In the genomic region with DNA sequence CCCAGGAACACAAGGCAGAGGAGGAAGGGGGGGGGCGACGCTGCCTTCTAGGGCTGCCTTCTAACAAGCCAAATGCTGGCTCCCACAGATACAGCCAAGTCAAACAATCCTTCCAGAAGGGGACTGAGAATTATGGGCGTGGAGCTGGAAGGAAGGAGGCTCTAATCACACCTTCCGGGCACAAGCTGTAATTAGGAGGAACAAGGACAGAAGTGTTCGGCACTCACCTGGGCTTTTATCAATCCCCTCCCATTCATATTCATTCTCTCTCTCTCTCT, we compare ENCODE assay signal across 8 mouse cellular contexts. TPM values are rescaled to one million over a fixed set of nuclear protein-coding genes. Genes with fewer than 3 reads are reported as not detected.
DNase-seq lines count a peak whose midpoint lies in the region; ATAC-seq and TF ChIP-seq lines count a peak whose summit lies in the region.

No protein-coding gene starts in this region.

- no peaks in the 10 kb centered on the region for H3K9me3 ChIP-seq in kidney, embryonic 15.5 days (replicated peaks)
- H3K9me3 ChIP-seq in forebrain, embryonic 10.5 days: no peaks in the 10 kb centered on the region
- no peaks in the 10 kb centered on the region for H3K9me3 ChIP-seq in limb, embryonic 11.5 days (ENCODE audit: control insufficient read depth, low read length)
- no peaks in the 10 kb centered on the region for H3K9me3 ChIP-seq in midbrain, postnatal 0 days (ENCODE audit: low read length)

- 9% methylated on average over 5 of the region's 5 CpGs for WGBS in kidney, embryonic 15.5 days
- 10% methylated on average over 5 of the region's 5 CpGs for WGBS in forebrain, embryonic 10.5 days
- WGBS in limb, embryonic 11.5 days: 1% methylated on average over 5 of the region's 5 CpGs
- WGBS in midbrain, postnatal 0 days: 13% methylated on average over 5 of the region's 5 CpGs

- H3K4me1 ChIP-seq in kidney, embryonic 15.5 days: peaks cover 80% of the 10 kb centered on the region
- peaks cover 89% of the 10 kb centered on the region for H3K4me1 ChIP-seq in forebrain, embryonic 10.5 days
- peaks cover 70% of the 10 kb centered on the region for H3K4me1 ChIP-seq in limb, embryonic 11.5 days (ENCODE audit: control insufficient read depth, insufficient read depth, low read length)
- peaks cover 20% of the 10 kb centered on the region for H3K4me1 ChIP-seq in midbrain, postnatal 0 days (ENCODE audit: insufficient read depth, low read length)

- peak overlapping the region; percentile 29 for H3K9ac ChIP-seq in kidney, embryonic 15.5 days
- H3K9ac ChIP-seq in limb, embryonic 11.5 days (ENCODE audit: low read length): peak overlapping the region; percentile 24; the same call in 1 of the 2 replicates
- H3K9ac ChIP-seq in midbrain, postnatal 0 days (replicated peaks; ENCODE audit: low read length, poor library complexity, severe bottlenecking): 0 out of 2 replicates have a peak overlapping the region, but pooled peaks have one; percentile 33

- H3K36me3 ChIP-seq in kidney, embryonic 15.5 days: no peaks in the 10 kb centered on the region
- peaks cover 17% of the 10 kb centered on the region for H3K36me3 ChIP-seq in forebrain, embryonic 10.5 days (replicated peaks)
- H3K36me3 ChIP-seq in limb, embryonic 11.5 days (ENCODE audit: control insufficient read depth, insufficient read depth, low read length): no peaks in the 10 kb centered on the region
- H3K36me3 ChIP-seq in midbrain, postnatal 0 days (ENCODE audit: insufficient read depth, low read length): no peaks in the 10 kb centered on the region

- no peak for ATAC-seq in kidney, embryonic 15.5 days (replicated peaks; ENCODE audit: low FRiP score)
- no peak for ATAC-seq in limb, embryonic 11.5 days (ENCODE audit: insufficient number of reproducible peaks, low FRiP score, low TSS enrichment, low read depth)
- ATAC-seq in midbrain, postnatal 0 days (ENCODE audit: low FRiP score): no peak
- ATAC-seq in inflammation-experienced regulatory T-cells, adult 6 months: no peak

- peak overlapping the region; percentile 92 for H3K27ac ChIP-seq in kidney, embryonic 15.5 days
- peak overlapping the region; percentile 95 for H3K27ac ChIP-seq in forebrain, embryonic 10.5 days
- no peak overlapping the region for H3K27ac ChIP-seq in limb, embryonic 11.5 days (replicated peaks; ENCODE audit: low read depth, low read length)
- 0 out of 2 replicates have a peak overlapping the region, but pooled peaks have one; percentile 6 for H3K27ac ChIP-seq in midbrain, postnatal 0 days (ENCODE audit: low read depth, low read length)

- H3K27me3 ChIP-seq in kidney, embryonic 15.5 days: no peaks in the 10 kb centered on the region
- H3K27me3 ChIP-seq in forebrain, embryonic 10.5 days (ENCODE audit: poor library complexity, severe bottlenecking): no peaks in the 10 kb centered on the region
- H3K27me3 ChIP-seq in limb, embryonic 11.5 days (ENCODE audit: control insufficient read depth, insufficient read depth, low read length): no peaks in the 10 kb centered on the region
- H3K27me3 ChIP-seq in midbrain, postnatal 0 days (ENCODE audit: insufficient read depth, low read length): no peaks in the 10 kb centered on the region

- no peak for DNase-seq in kidney, postnatal 25 days
- no peak for DNase-seq in forebrain, embryonic 10.5 days (ENCODE audit: extremely low spot score, low spot score)
- no peak for DNase-seq in limb, embryonic 11.5 days (ENCODE audit: low spot score)
- DNase-seq in midbrain, postnatal 0 days (ENCODE audit: low spot score): no peak
- no peak for DNase-seq in thymus, postnatal 25 days
- no peak for DNase-seq in retina, embryonic 14.5 days (ENCODE audit: low spot score)

- no peak for TF ChIP-seq CTCF in midbrain, postnatal 0 days (IDR thresholded peaks at IDR 0.05)

- peak overlapping the region; percentile 73 for H3K4me3 ChIP-seq in kidney, embryonic 15.5 days (replicated peaks)
- H3K4me3 ChIP-seq in forebrain, embryonic 10.5 days: peak overlapping the region; percentile 68
- H3K4me3 ChIP-seq in limb, embryonic 11.5 days (ENCODE audit: low read depth, low read length): 0 out of 2 replicates have a peak overlapping the region, but pooled peaks have one; percentile 2
- H3K4me3 ChIP-seq in midbrain, postnatal 0 days (ENCODE audit: low read depth, low read length): peak overlapping the region; percentile 1; the same call in 1 of the 2 replicates

- peak overlapping the region; percentile 62 for H3K4me2 ChIP-seq in kidney, embryonic 15.5 days
- H3K4me2 ChIP-seq in limb, embryonic 11.5 days (ENCODE audit: low read depth, severe bottlenecking): peak overlapping the region; percentile 54
- peak overlapping the region; percentile 7 for H3K4me2 ChIP-seq in midbrain, postnatal 0 days (ENCODE audit: low read depth, low read length, poor library complexity, severe bottlenecking)

RNA-seq across cellular contexts. Expression of a gene that starts 53.1 kb away (rescaled TPM):
- polyA plus RNA-seq in kidney, embryonic 15.5 days (2015; fragmentation: Nextera tagmentation; extraction: Ambion mirVana): 106 and 110 TPM in 2 replicates
- polyA plus RNA-seq in forebrain, embryonic 10.5 days (2016; fragmentation: Nextera tagmentation; extraction: Ambion mirVana): 79.0 and 81.7 TPM in 2 replicates
- polyA plus RNA-seq in limb, embryonic 11.5 days (2014; fragmentation: Nextera tagmentation; extraction: Ambion mirVana): 98.4 and 101 TPM in 2 replicates
- total RNA-seq in midbrain, postnatal 0 days (2014; rRNA removed): 43.7 and 58.5 TPM in 2 replicates
- polyA plus RNA-seq in midbrain, postnatal 0 days (2015; fragmentation: Nextera tagmentation; extraction: Ambion mirVana): 36.0 and 40.7 TPM in 2 replicates
- polyA plus RNA-seq in inflammation-experienced regulatory T-cells, adult 6 months (2017; shearing (Covaris generic)): 100 to 1,000 TPM; 118 to 183 (median 152) TPM

Comparison
In these comparisons a context has a peak if more than half of its experiments do, and no peak if none do; other contexts are left out.
1. H3K4me2 ChIP-seq: peak in every context shown above with its lines; median percentile 62 in kidney, embryonic 15.5 days; 54 in limb, embryonic 11.5 days; 7 in midbrain, postnatal 0 days.
2. H3K4me3 ChIP-seq: peak in every context shown above with its lines; median percentile 73 in kidney, embryonic 15.5 days; 68 in forebrain, embryonic 10.5 days; 2 in limb, embryonic 11.5 days; 1 in midbrain, postnatal 0 days.